Mouse (Mus musculus) neural tube, embryonic 10.5 days (tissue): ENCODE results near the gene Ssr2.

ENCODE experiments used
- DNase-seq: peaks from one replicate; pipeline ENCODE4 v3.0.0-alpha.2; 2017; ENCODE audit warnings: low spot score; ENCODE audit errors: extremely low spot score

Gene Ssr2

GRCm38 (mm10) chr3:88541622-88542401 is 33.9 kb upstream of the Ssr2 start:
- no peak for DNase-seq

GRCm38 (mm10) chr3:88542486-88542885 is 33.2 kb upstream of the Ssr2 start:
- no peak for DNase-seq

GRCm38 (mm10) chr3:88543174-88543573 is 32.5 kb upstream of the Ssr2 start:
- no peak for DNase-seq

- DNase-seq, result no peak
Observed at GRCm38 (mm10) chr3:88543651-88544410, 31.8 kb upstream of the Ssr2 start.

- DNase-seq, result no peak
Observed at GRCm38 (mm10) chr3:88544514-88544913, 31.2 kb upstream of the Ssr2 start.

- DNase-seq, result no peak
Observed at GRCm38 (mm10) chr3:88544955-88545591, 30.6 kb upstream of the Ssr2 start.

GRCm38 (mm10) chr3:88546674-88547418 is 28.8 kb upstream of the Ssr2 start:
- no peak for DNase-seq

- no peak for DNase-seq
Observed at GRCm38 (mm10) chr3:88548180-88548917, 27.3 kb upstream of the Ssr2 start, which contains the start of gene Rab25. Rab25 (minus strand) TSS chr3:88548300.

- DNase-seq, result no peak
Observed at GRCm38 (mm10) chr3:88551586-88551985, 24.1 kb upstream of the Ssr2 start.

GRCm38 (mm10) chr3:88552082-88552645 is 23.5 kb upstream of the Ssr2 start:
- DNase-seq, result no peak

GRCm38 (mm10) chr3:88552676-88553524 is 22.8 kb upstream of the Ssr2 start, which contains the start of gene Lamtor2:
Lamtor2 (minus strand) TSS chr3:88553074.
- peak; percentile 96 for DNase-seq

GRCm38 (mm10) chr3:88553525-88553879 is 22.2 kb upstream of the Ssr2 start, which contains the start of gene Ubqln4:
Ubqln4 (plus strand) TSS chr3:88553758.
- DNase-seq, result peak; percentile 97

GRCm38 (mm10) chr3:88553880-88554586 is 21.6 kb upstream of the Ssr2 start:
- no peak for DNase-seq

GRCm38 (mm10) chr3:88555069-88555605 is 20.5 kb upstream of the Ssr2 start:
- DNase-seq, result no peak

- no peak for DNase-seq
Observed at GRCm38 (mm10) chr3:88555731-88556130, 19.9 kb upstream of the Ssr2 start.

GRCm38 (mm10) chr3:88556616-88557015 is 19.1 kb upstream of the Ssr2 start:
- DNase-seq, result no peak

GRCm38 (mm10) chr3:88559596-88559995 is 16.1 kb upstream of the Ssr2 start:
- no peak for DNase-seq

- DNase-seq, result peak; percentile 13
Observed at GRCm38 (mm10) chr3:88561989-88562388, 13.7 kb upstream of the Ssr2 start.
